Mouse (Mus musculus): ENCODE measurements around the gene Ankrd28. TPM values are rescaled to one million over a fixed set of nuclear protein-coding genes. Genes with fewer than 3 reads are reported as not detected.
A peak's percentile ranks its signal among the peaks of the same experiment; 100 is the strongest.
"Not testable (repeated sequence)": the region's sequence is repeated elsewhere in the genome, so short reads cannot be mapped to it uniquely, and the experiment has no call there.

Ankrd28 gene
- total RNA-seq, 2 experiments from 2014 or later, result 41.3 to 51.4 TPM

- intact Hi-C loops (cut with DNase I), result no loop called here
- no peak for DNase-seq
Observed at GRCm38 (mm10) chr14:31785681-31786080, 44.8 kb downstream of the Ankrd28 start.

GRCm38 (mm10) chr14:31784975-31785374 lies 45.5 kb downstream of the Ankrd28 start:
- Histone ChIP-seq H3K4me3 (no peak overlapping the region), H3K27ac (peak overlapping the region; percentile 65)
- TF ChIP-seq CTCF (IDR thresholded peaks at IDR 0.05), result no peak
- intact Hi-C loops (cut with DNase I), result no loop called here
- no peak for DNase-seq

More at GRCm38 (mm10) chr14:31785681-31786080, 44.8 kb downstream of the Ankrd28 start:
- peak; percentile 40 for TF ChIP-seq CTCF (IDR thresholded peaks at IDR 0.05)
- Histone ChIP-seq H3K27ac (peak overlapping the region; percentile 65), H3K4me3 (no peak overlapping the region)

GRCm38 (mm10) chr14:31781309-31782049 lies 49.0 kb downstream of the Ankrd28 start:
- TF ChIP-seq CTCF (IDR thresholded peaks at IDR 0.05), result no peak
- intact Hi-C loops (cut with DNase I), result no loop called here

GRCm38 (mm10) chr14:31780412-31781233 lies 49.8 kb downstream of the Ankrd28 start:
- Histone ChIP-seq H3K27ac (peak overlapping the region; percentile 91), H3K4me3 (peak overlapping the region; percentile 73)
- TF ChIP-seq CTCF (IDR thresholded peaks at IDR 0.05), result no peak
- intact Hi-C loops (cut with DNase I), result no loop called here
- no peak for DNase-seq

More at GRCm38 (mm10) chr14:31781309-31782049, 49.0 kb downstream of the Ankrd28 start:
- H3K27ac ChIP-seq, result peak overlapping the region; percentile 91
- DNase-seq, result peak; percentile 56
- peak overlapping the region; percentile 73 for H3K4me3 ChIP-seq

- intact Hi-C loops (cut with DNase I), result no loop called here
- H3K27ac ChIP-seq, result peak overlapping the region; percentile 10; the same call in 1 of the 2 replicates
- no peak overlapping the region for H3K4me3 ChIP-seq
- DNase-seq, result no peak
- TF ChIP-seq CTCF (IDR thresholded peaks at IDR 0.05), result no peak
Observed at GRCm38 (mm10) chr14:31773518-31773917, 56.9 kb downstream of the Ankrd28 start.

GRCm38 (mm10) chr14:31772251-31772650 lies 58.2 kb downstream of the Ankrd28 start:
- no peak for TF ChIP-seq CTCF (IDR thresholded peaks at IDR 0.05)
- H3K27ac ChIP-seq, result no peak overlapping the region
- intact Hi-C loops (cut with DNase I), result no loop called here
- no peak for DNase-seq
- no peak overlapping the region for H3K4me3 ChIP-seq

- TF ChIP-seq CTCF (IDR thresholded peaks at IDR 0.05), result no peak
- no peak for DNase-seq
- intact Hi-C loops (cut with DNase I), result no loop called here
- no peak overlapping the region for H3K4me3 ChIP-seq
- H3K27ac ChIP-seq, result no peak overlapping the region
Observed at GRCm38 (mm10) chr14:31768531-31768930, 61.9 kb downstream of the Ankrd28 start.

GRCm38 (mm10) chr14:31764083-31764482 lies 66.4 kb downstream of the Ankrd28 start:
- TF ChIP-seq CTCF (IDR thresholded peaks at IDR 0.05), result no peak
- Histone ChIP-seq H3K27ac (no peak overlapping the region), H3K4me3 (no peak overlapping the region)
- intact Hi-C loops (cut with DNase I), result no loop called here
- DNase-seq, result no peak

GRCm38 (mm10) chr14:31761727-31762126 lies 68.7 kb downstream of the Ankrd28 start:
- no peak overlapping the region for H3K27ac ChIP-seq
- intact Hi-C loops (cut with DNase I), result no loop called here
- no peak for TF ChIP-seq CTCF (IDR thresholded peaks at IDR 0.05)
- H3K4me3 ChIP-seq, result no peak overlapping the region
- DNase-seq, result no peak

- Histone ChIP-seq H3K4me3 (no peak overlapping the region), H3K27ac (no peak overlapping the region)
- intact Hi-C loops (cut with DNase I), result no loop called here
- DNase-seq, result no peak
- TF ChIP-seq CTCF (IDR thresholded peaks at IDR 0.05), result no peak
Observed at GRCm38 (mm10) chr14:31759195-31759594, 71.3 kb downstream of the Ankrd28 start.

GRCm38 (mm10) chr14:31758410-31758809 lies 72.0 kb downstream of the Ankrd28 start:
- intact Hi-C loops (cut with DNase I); H3K4me3 ChIP-seq: not testable (repeated sequence)

GRCm38 (mm10) chr14:31748239-31748873 lies 82.1 kb downstream of the Ankrd28 start:
- Histone ChIP-seq H3K27ac (no peak overlapping the region), H3K4me3 (no peak overlapping the region)
- intact Hi-C loops (cut with DNase I), result loop anchor here (5.0 kb wide), 1 partner anchor 36 kb away; no protein-coding TSS in a partner anchor
- DNase-seq, result no peak
- no peak for TF ChIP-seq CTCF (IDR thresholded peaks at IDR 0.05)

More at GRCm38 (mm10) chr14:31758410-31758809, 72.0 kb downstream of the Ankrd28 start:
- H3K27ac ChIP-seq, DNase-seq: not testable (repeated sequence)
